Mouse (Mus musculus) kidney, postnatal 14 days (tissue): ENCODE measurements at regions not wholly inside any gene's neighbourhood (a gene's known extent, or its start where the extent isn't known, plus 50 kb on each side); places are given as distances from the start of the nearest gene placed in this dataset.

Experiments
- DNase-seq: peaks from one replicate; pipeline ENCODE4 v3.0.0; 2022; ENCODE audit warnings: mixed read lengths

DNA sequence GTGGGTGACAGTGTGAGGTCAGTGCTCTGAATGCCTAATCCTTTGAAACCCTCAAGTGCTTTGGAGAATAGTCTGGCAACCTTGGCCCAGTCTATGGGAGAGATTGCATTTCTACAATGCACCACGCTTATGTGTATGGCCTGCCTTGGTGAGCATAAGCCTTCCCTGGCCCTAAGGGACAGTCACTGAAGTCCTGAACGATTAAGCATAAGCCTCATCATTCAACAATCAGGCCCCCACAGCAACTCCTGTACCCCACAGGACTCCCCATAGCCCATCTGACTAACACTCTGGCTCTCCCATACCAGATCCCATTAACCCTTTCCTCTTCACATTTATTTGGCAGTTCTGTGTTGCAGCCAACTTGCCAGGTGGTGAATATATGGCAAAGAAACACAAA, 203.1 kb upstream of the Ano5 start:
- no peak for DNase-seq

DNA sequence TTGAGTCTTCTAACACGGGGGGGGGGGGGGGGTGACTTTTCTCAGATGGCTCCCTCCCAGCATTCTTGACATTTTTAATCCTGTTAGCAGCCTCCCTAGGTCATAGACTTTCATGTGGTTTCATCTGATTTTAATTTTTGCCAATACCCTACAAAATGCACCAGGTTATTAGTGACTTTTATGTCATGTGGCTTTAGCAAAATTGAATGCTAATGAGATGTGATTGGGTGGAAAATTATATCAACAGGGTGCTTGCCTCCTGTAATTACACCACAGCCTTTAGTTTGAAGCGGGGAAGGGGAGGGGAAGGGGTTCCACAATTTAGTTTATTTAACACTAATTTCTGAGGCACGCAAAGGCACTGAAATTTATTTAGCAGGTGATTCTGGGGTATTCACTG, 200.6 kb upstream of the Ano5 start:
- no peak for DNase-seq

DNA sequence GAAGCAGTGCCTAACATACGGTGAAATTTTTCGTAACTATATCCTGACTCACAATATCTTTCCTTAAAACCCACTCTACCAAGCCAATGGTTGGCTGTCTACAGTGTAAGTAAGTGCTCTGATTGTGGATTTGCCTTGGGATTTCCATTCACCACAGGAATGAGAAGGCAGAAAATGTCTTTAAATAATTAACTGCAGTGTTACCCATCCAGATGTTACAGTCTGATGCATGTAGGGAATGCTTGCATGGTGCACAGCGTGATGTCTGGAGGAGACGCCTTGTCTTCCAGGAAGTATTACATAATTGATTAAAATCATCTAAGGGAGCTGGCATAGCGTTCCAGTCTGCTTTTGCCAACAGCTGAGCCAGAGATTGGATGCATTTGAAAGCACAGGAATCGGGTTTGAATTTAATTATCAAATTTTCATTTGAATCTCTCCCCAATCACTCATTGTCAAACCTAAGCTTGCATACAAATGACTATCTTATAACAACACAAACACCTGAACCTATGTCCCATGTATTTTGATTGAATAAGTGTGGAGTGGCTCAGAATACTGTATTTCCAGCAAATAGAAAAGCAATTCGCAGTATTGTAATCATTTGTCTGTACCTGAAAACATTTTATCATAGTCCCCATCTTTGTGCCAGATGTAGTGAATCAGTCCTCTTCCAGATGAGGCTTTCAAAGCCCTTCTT, 170.8 kb upstream of the Ano5 start:
- no peak for DNase-seq

DNA sequence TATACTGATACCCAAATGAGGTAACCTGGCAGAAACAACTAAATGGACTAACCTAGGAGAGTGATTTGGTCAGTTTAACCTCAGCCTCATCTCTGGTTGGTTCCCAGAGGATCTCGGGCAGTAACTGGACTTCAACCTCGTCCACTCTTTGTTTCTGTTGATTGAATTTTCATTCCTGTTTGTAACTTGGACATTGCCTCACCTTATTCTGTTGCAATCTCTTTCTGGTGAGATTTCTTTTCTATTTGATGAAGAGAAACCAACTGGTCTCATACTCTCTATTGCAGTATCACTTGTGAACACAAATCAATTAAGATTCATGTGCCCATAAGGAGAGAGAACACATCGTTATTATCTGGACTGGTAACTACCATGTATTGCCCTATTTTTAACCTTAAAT, 163.3 kb upstream of the Ano5 start:
- no peak for DNase-seq

DNA sequence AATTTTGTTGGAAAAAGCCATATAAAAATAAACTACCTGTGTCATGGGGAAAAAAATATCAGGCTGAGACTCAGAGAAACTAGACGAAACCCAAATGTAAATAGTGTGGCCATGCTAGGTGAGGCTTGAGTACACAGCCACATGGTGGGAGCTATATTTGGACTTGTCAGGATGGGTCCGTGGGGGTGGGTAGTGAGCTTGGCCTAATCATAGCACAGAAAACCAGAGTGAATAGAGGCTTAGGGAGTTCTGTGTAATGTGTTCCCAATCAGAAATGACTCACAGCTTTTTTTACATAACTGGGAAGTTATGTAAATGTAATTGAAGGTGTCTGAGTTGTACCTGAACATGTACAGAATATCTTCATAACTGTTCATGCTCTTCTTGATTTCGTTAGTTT, 150.7 kb upstream of the Ano5 start:
- DNase-seq, result no peak

DNA sequence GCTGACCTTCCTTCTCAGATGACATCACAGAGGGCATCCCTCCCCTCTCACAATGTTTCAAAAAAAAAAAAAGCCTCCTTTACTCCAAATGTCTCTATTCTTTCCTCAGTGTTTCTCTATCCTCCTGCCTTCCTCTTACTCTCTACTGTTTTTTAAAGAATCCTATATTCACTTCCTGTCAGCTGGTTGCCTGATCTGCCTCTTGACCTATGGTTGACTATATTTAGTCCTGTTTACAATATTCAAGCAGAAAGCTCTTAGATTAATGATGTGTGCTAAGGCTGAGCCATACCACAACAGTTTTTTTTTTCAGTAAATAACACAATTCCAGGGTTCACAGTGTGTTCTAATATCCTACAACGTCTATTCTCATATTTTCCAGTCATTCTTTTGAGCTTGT, 133.2 kb upstream of the Ano5 start:
- no peak for DNase-seq
